Mouse (Mus musculus): ENCODE measurements around the gene Glul.

The Glul gene

GRCm38 (mm10) chr1:153904236-153904635 is 4.5 kb downstream of the Glul start:
- no peak for TF ChIP-seq GATA4 (IDR thresholded peaks at IDR 0.05; ENCODE audit: insufficient replicate concordance, low read length)

GRCm38 (mm10) chr1:153905884-153906283 is 6.1 kb downstream of the Glul start:
- no peak for TF ChIP-seq GATA4 (IDR thresholded peaks at IDR 0.05; ENCODE audit: insufficient replicate concordance, low read length)

GRCm38 (mm10) chr1:153908208-153908607 is 8.5 kb downstream of the Glul start:
- TF ChIP-seq GATA4 (IDR thresholded peaks at IDR 0.05; ENCODE audit: insufficient replicate concordance, low read length): no peak

- no peak for TF ChIP-seq GATA4 (IDR thresholded peaks at IDR 0.05; ENCODE audit: insufficient replicate concordance, low read length)
Observed at GRCm38 (mm10) chr1:153908741-153909140, 9.0 kb downstream of the Glul start.

- TF ChIP-seq GATA4 (IDR thresholded peaks at IDR 0.05; ENCODE audit: insufficient replicate concordance, low read length): no peak
Observed at GRCm38 (mm10) chr1:153909213-153909962, 9.6 kb downstream of the Glul start.

GRCm38 (mm10) chr1:153909963-153910291 is 10.2 kb downstream of the Glul start:
- TF ChIP-seq GATA4 (IDR thresholded peaks at IDR 0.05; ENCODE audit: insufficient replicate concordance, low read length): no peak

GRCm38 (mm10) chr1:153910423-153910822 is 10.7 kb downstream of the Glul start:
- TF ChIP-seq GATA4 (IDR thresholded peaks at IDR 0.05; ENCODE audit: insufficient replicate concordance, low read length): no peak

GRCm38 (mm10) chr1:153911276-153911795 is 11.6 kb downstream of the Glul start:
- TF ChIP-seq GATA4 (IDR thresholded peaks at IDR 0.05; ENCODE audit: insufficient replicate concordance, low read length): no peak

- TF ChIP-seq GATA4 (IDR thresholded peaks at IDR 0.05; ENCODE audit: insufficient replicate concordance, low read length): no peak
Observed at GRCm38 (mm10) chr1:153913869-153914268, 14.1 kb downstream of the Glul start.

GRCm38 (mm10) chr1:153918521-153919206 is 18.9 kb downstream of the Glul start:
- no peak for TF ChIP-seq GATA4 (IDR thresholded peaks at IDR 0.05; ENCODE audit: insufficient replicate concordance, low read length)

GRCm38 (mm10) chr1:153921642-153922041 is 21.9 kb downstream of the Glul start:
- no peak for TF ChIP-seq GATA4 (IDR thresholded peaks at IDR 0.05; ENCODE audit: insufficient replicate concordance, low read length)

GRCm38 (mm10) chr1:153922571-153923021 is 22.9 kb downstream of the Glul start:
- TF ChIP-seq GATA4 (IDR thresholded peaks at IDR 0.05; ENCODE audit: insufficient replicate concordance, low read length): no peak

- no peak for TF ChIP-seq GATA4 (IDR thresholded peaks at IDR 0.05; ENCODE audit: insufficient replicate concordance, low read length)
Observed at GRCm38 (mm10) chr1:153924395-153925385, 24.9 kb downstream of the Glul start.

GRCm38 (mm10) chr1:153930431-153930830 is 30.7 kb downstream of the Glul start:
- TF ChIP-seq GATA4 (IDR thresholded peaks at IDR 0.05; ENCODE audit: insufficient replicate concordance, low read length): no peak

- no peak for TF ChIP-seq GATA4 (IDR thresholded peaks at IDR 0.05; ENCODE audit: insufficient replicate concordance, low read length)
Observed at GRCm38 (mm10) chr1:153933772-153934171, 34.0 kb downstream of the Glul start.

Measured in liver, adult (tissue).